16 mouse cellular contexts compared by ENCODE assay signal in the genomic region with DNA sequence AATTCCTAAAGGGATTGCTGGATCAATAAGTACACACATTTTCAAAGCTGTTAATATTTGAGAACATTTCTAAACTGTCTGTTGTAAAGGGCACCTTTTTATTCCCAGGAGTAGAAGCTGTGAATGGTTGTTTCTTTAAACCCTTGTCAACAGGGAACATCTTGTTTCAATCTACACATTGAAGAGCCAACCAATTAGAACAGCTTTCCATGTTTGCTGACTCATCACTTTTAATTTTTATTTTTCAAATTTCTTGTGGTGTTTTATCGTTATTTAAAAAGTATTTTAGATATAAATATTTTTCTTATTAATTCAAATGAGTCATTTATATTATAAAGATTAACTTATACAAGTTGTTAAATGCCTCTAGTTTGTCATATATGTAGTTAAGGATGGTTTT.
"Had no signal": no experiment of that assay in that cellular context is flagged by ENCODE, and none has a peak within 500 bp of the region (broad histone marks: within the 10 kb centered on the region; RNA-seq: fewer than 3 reads in every experiment).

No protein-coding gene starts in this region.

- H3K36me3 ChIP-seq: neural tube, embryonic 13.5 days; neural tube, embryonic 15.5 days; stomach, embryonic 15.5 days had no signal

- H3K27me3 ChIP-seq: neural tube, embryonic 13.5 days; neural tube, embryonic 15.5 days; stomach, embryonic 15.5 days had no signal

- H3K4me2 ChIP-seq: neural tube, embryonic 13.5 days; neural tube, embryonic 15.5 days; stomach, embryonic 15.5 days had no signal

- H3K9ac ChIP-seq: neural tube, embryonic 13.5 days; neural tube, embryonic 15.5 days; stomach, embryonic 15.5 days had no signal

- H3K4me3 ChIP-seq: neural tube, embryonic 13.5 days; neural tube, embryonic 15.5 days; stomach, embryonic 15.5 days had no signal

- H3K9me3 ChIP-seq: neural tube, embryonic 13.5 days; neural tube, embryonic 15.5 days; stomach, embryonic 15.5 days had no signal

- H3K4me1 ChIP-seq: neural tube, embryonic 13.5 days; neural tube, embryonic 15.5 days; stomach, embryonic 15.5 days had no signal

- H3K27ac ChIP-seq: neural tube, embryonic 13.5 days; neural tube, embryonic 15.5 days; stomach, embryonic 15.5 days; stomach, postnatal 0 days had no signal

- DNase-seq: retina, postnatal 1 day; right cerebral cortex, adult 18-20 months; right cerebral cortex, postnatal 14 days; right cerebral cortex, postnatal 25 days; right cerebral cortex, postnatal 4 days; spleen, adult 18-20 months; thymus, adult 18-20 months; thymus, adult 2 months; thymus, postnatal 14 days; thymus, postnatal 25 days; thymus, postnatal 36 days; thymus, postnatal 4 days had no signal
